Mouse (Mus musculus): ENCODE data around the gene Stam. TPM values are rescaled to one million over a fixed set of nuclear protein-coding genes. Genes with fewer than 3 reads are reported as not detected.
"Not testable (repeated sequence)": the region's sequence is repeated elsewhere in the genome, so short reads cannot be mapped to it uniquely, and the experiment has no call there.

Gene Stam
- total RNA-seq, 2 experiments from 2014 or later: 89.8 to 98.7 TPM

GRCm38 (mm10) chr2:14065704-14066650 lies 7.9 kb upstream of the Stam start:
- TF ChIP-seq CTCF (IDR thresholded peaks at IDR 0.05): no peak
- intact Hi-C loops (cut with DNase I): no loop called here
- DNase-seq (ENCODE audit: extremely low spot score in 1 of 2, low spot score in 2 of 2): no peak
- Histone ChIP-seq H3K27ac (no peak overlapping the region), H3K4me3 (no peak overlapping the region)

- DNase-seq (ENCODE audit: extremely low spot score in 1 of 2, low spot score in 2 of 2): no peak
- intact Hi-C loops (cut with DNase I): no loop called here
Measured at GRCm38 (mm10) chr2:14069027-14069426, 4.9 kb upstream of the Stam start.

GRCm38 (mm10) chr2:14070466-14070865 lies 3.4 kb upstream of the Stam start:
- intact Hi-C loops (cut with DNase I): loop anchor here (10.0 kb wide), 1 partner anchor 984 kb away; the partner anchor contains the start of gene Nsun6
- TF ChIP-seq CTCF (IDR thresholded peaks at IDR 0.05): no peak
- H3K27ac ChIP-seq: no peak overlapping the region
- DNase-seq (ENCODE audit: extremely low spot score in 1 of 2, low spot score in 2 of 2): no peak
- H3K4me3 ChIP-seq: no peak overlapping the region

More at GRCm38 (mm10) chr2:14069027-14069426, 4.9 kb upstream of the Stam start:
- no peak overlapping the region for H3K4me3 ChIP-seq
- no peak overlapping the region for H3K27ac ChIP-seq
- no peak for TF ChIP-seq CTCF (IDR thresholded peaks at IDR 0.05)

- Histone ChIP-seq H3K27ac (peak overlapping the region; percentile 100), H3K4me3 (peak overlapping the region; percentile 71)
- TF ChIP-seq CTCF (IDR thresholded peaks at IDR 0.05): no peak
- intact Hi-C loops (cut with DNase I): loop anchor here (1.0 to 10.0 kb wide), 2 partner anchors 18 to 982 kb away; partner anchors contain the start of gene Nsun6
- no peak for DNase-seq (ENCODE audit: extremely low spot score in 1 of 2, low spot score in 2 of 2)
Measured at GRCm38 (mm10) chr2:14073008-14073361, 913 bp upstream of the Stam start.

- TF ChIP-seq CTCF (IDR thresholded peaks at IDR 0.05): no peak
- intact Hi-C loops (cut with DNase I): loop anchor here (10.0 kb wide), 1 partner anchor 980 kb away; the partner anchor contains the start of gene Nsun6
- Histone ChIP-seq H3K4me3 (peak overlapping the region; percentile 71), H3K27ac (peak overlapping the region; percentile 100)
- DNase-seq (ENCODE audit: extremely low spot score in 1 of 2, low spot score in 2 of 2): peak in 1 of 2 experiments; percentile 18
Measured at GRCm38 (mm10) chr2:14074221-14074901, 463 bp downstream of the Stam start.

- H3K27ac ChIP-seq; DNase-seq (ENCODE audit: extremely low spot score in 1 of 2, low spot score in 2 of 2): not testable (repeated sequence)
- intact Hi-C loops (cut with DNase I): loop anchor here (10.0 kb wide), 1 partner anchor 976 kb away; the partner anchor contains the start of gene Nsun6
Measured at GRCm38 (mm10) chr2:14078527-14078926, 4.6 kb downstream of the Stam start.

GRCm38 (mm10) chr2:14100533-14100932 lies 26.6 kb downstream of the Stam start:
- no peak for DNase-seq (ENCODE audit: extremely low spot score in 1 of 2, low spot score in 2 of 2)

More at GRCm38 (mm10) chr2:14078527-14078926, 4.6 kb downstream of the Stam start:
- H3K4me3 ChIP-seq: not testable (repeated sequence)

GRCm38 (mm10) chr2:14102603-14103002 lies 28.7 kb downstream of the Stam start:
- intact Hi-C loops (cut with DNase I): no loop called here

More at GRCm38 (mm10) chr2:14100533-14100932, 26.6 kb downstream of the Stam start:
- TF ChIP-seq CTCF (IDR thresholded peaks at IDR 0.05): no peak
- Histone ChIP-seq H3K27ac (no peak overlapping the region), H3K4me3 (no peak overlapping the region)
- intact Hi-C loops (cut with DNase I): no loop called here

GRCm38 (mm10) chr2:14103924-14104323 lies 30.0 kb downstream of the Stam start:
- Histone ChIP-seq H3K4me3 (no peak overlapping the region), H3K27ac (no peak overlapping the region)
- no peak for TF ChIP-seq CTCF (IDR thresholded peaks at IDR 0.05)
- intact Hi-C loops (cut with DNase I): no loop called here
- no peak for DNase-seq (ENCODE audit: extremely low spot score in 1 of 2, low spot score in 2 of 2)

More at GRCm38 (mm10) chr2:14102603-14103002, 28.7 kb downstream of the Stam start:
- no peak for TF ChIP-seq CTCF (IDR thresholded peaks at IDR 0.05)
- no peak overlapping the region for H3K4me3 ChIP-seq
- no peak for DNase-seq (ENCODE audit: extremely low spot score in 1 of 2, low spot score in 2 of 2)
- no peak overlapping the region for H3K27ac ChIP-seq

- no peak for TF ChIP-seq CTCF (IDR thresholded peaks at IDR 0.05)
Measured at GRCm38 (mm10) chr2:14107673-14108072, 33.8 kb downstream of the Stam start.

GRCm38 (mm10) chr2:14126387-14126786 lies 52.5 kb downstream of the Stam start:
- H3K4me3 ChIP-seq: no peak overlapping the region
- no peak for TF ChIP-seq CTCF (IDR thresholded peaks at IDR 0.05)
- H3K27ac ChIP-seq: no peak overlapping the region
- no peak for DNase-seq (ENCODE audit: extremely low spot score in 1 of 2, low spot score in 2 of 2)
- intact Hi-C loops (cut with DNase I): no loop called here

More at GRCm38 (mm10) chr2:14107673-14108072, 33.8 kb downstream of the Stam start:
- no peak for DNase-seq (ENCODE audit: extremely low spot score in 1 of 2, low spot score in 2 of 2)
- intact Hi-C loops (cut with DNase I): no loop called here
- H3K27ac ChIP-seq: no peak overlapping the region
- H3K4me3 ChIP-seq: no peak overlapping the region

- no peak for DNase-seq (ENCODE audit: extremely low spot score in 1 of 2, low spot score in 2 of 2)
- intact Hi-C loops (cut with DNase I): no loop called here
- TF ChIP-seq CTCF (IDR thresholded peaks at IDR 0.05): no peak
- H3K4me3 ChIP-seq: no peak overlapping the region
- H3K27ac ChIP-seq: no peak overlapping the region
Measured at GRCm38 (mm10) chr2:14127629-14128028, 53.7 kb downstream of the Stam start.
